Mouse (Mus musculus): ENCODE results near the gene Aamp. TPM values are rescaled to one million over a fixed set of nuclear protein-coding genes. Genes with fewer than 3 reads are reported as not detected.

Gene Aamp
- polyA plus RNA-seq, 1 experiment from 2014 or later: 231 TPM

DNA sequence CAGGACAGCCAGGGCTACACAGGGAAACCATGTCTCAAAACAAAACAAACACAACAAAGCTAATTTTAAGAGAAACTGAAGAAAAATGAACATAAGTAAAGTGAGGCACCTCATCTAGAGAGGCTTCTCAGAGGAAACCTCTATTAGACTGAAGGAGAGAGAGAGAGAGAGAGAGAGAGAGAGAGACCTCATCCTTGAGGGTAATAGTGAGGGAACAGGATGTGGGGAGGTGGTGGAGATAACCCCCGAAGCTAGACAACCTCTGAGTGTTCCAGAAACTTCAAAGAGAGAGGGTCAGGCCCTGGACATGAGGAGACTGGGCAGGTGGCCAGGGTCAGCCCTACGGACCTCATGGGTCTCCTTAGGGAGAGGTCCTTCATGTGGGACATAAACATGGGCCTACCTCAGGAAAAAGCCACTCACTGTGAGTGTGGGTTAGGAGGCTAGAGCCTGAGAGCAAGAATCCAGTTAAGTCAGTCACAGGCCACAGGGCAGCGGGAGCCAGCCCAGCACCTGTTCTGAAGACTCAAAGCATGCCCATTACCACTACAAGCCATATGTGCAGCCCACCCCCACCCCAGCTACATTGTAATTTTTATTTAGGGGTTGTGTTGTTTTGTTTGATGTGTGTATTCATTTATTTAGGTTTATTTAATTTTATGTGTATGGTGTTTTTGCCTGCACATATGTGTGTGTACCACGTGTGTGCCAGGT is 31.7 kb upstream of the Aamp start:
- Histone ChIP-seq H3K4me2 (ENCODE audit: low read length) (no peak overlapping the region), H3K9ac (ENCODE audit: low read length) (no peak overlapping the region), H3K9me3 (replicated peaks; ENCODE audit: control insufficient read depth, low read length) (no peaks in the 10 kb centered on the region), H3K36me3 (ENCODE audit: control insufficient read depth, insufficient read depth, low read length) (no peaks in the 10 kb centered on the region), H3K27ac (ENCODE audit: low read depth, low read length) (no peak overlapping the region), H3K27me3 (replicated peaks; ENCODE audit: control insufficient read depth, insufficient read depth, low read length) (no peaks in the 10 kb centered on the region), H3K4me1 (ENCODE audit: control insufficient read depth, insufficient read depth, low read length) (no peaks in the 10 kb centered on the region), H3K4me3 (ENCODE audit: low read depth, low read length) (no peak overlapping the region)
- DNase-seq (ENCODE audit: low spot score) (no peak), ATAC-seq (no peak)
- 88% methylated on average over 4 of the region's 4 CpGs for WGBS

DNA sequence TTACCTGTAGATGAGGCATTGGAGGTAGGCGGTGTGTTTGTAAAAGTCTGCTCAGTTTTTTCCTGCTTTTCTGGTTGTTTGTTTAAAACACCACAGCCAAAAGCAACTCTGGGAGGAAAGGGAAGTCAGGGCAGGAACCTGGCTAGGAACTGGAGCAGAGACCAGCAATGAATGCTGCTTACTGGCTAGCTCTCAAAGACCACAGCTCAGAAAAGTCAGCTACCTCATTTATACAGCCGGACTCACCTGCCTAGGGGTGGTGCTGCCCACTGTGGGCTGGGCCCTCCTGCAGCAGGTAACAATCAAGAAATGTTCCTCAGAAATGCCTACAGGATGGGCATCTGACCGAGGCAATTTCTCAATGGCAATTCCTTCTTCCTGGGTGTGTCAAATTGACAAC is 30.3 kb upstream of the Aamp start:
- ATAC-seq: no peak
- 90% methylated on average over 3 of the region's 3 CpGs for WGBS

DNA sequence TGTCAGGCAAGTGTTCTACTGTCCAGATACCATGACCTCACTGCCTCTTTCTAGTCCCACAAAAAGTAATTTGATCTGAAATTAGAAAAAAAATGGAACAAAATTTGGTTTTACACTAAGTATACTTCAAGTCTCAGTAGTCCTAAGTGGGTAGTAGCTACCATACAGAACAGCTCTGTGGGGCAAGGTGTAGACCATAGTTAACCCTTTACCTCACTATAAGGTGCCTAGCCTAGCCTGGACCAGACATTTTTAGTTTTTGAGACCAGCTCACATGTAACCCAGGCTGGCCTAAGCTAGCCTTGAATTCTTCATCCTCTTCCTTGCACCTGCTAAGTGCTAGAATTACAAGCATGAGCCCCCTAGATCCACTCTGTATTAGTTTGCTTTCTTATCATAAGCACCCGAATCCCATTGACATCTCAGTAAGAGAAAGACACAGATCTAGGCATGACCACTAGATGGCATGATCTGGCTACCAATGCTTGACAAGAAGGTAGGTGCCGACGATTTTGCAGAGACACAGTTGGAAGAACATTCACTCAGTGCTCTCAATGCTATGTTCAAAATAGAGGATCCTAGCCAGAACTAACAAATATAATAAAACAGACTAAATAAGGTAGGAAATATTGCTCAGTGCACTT is 28.6 kb upstream of the Aamp start:
- H3K27ac ChIP-seq (ENCODE audit: low read depth, low read length): no peak overlapping the region
- H3K4me3 ChIP-seq (ENCODE audit: low read depth, low read length): no peak overlapping the region
- no peaks in the 10 kb centered on the region for H3K36me3 ChIP-seq (ENCODE audit: control insufficient read depth, insufficient read depth, low read length)
- H3K4me2 ChIP-seq (ENCODE audit: low read length): no peak overlapping the region
- H3K27me3 ChIP-seq (replicated peaks; ENCODE audit: control insufficient read depth, insufficient read depth, low read length): no peaks in the 10 kb centered on the region
- WGBS: 6% methylated on average over 3 of the region's 3 CpGs
- no peaks in the 10 kb centered on the region for H3K4me1 ChIP-seq (ENCODE audit: control insufficient read depth, insufficient read depth, low read length)
- ATAC-seq (peak; percentile 60), DNase-seq (ENCODE audit: low spot score) (peak; percentile 94)
- no peak overlapping the region for H3K9ac ChIP-seq (ENCODE audit: low read length)
- no peaks in the 10 kb centered on the region for H3K9me3 ChIP-seq (replicated peaks; ENCODE audit: control insufficient read depth, low read length)

More for the DNA sequence above, 30.3 kb upstream of the Aamp start:
- no peak overlapping the region for H3K4me2 ChIP-seq (ENCODE audit: low read length)
- no peaks in the 10 kb centered on the region for H3K27me3 ChIP-seq (replicated peaks; ENCODE audit: control insufficient read depth, insufficient read depth, low read length)
- H3K4me1 ChIP-seq (ENCODE audit: control insufficient read depth, insufficient read depth, low read length): no peaks in the 10 kb centered on the region
- no peaks in the 10 kb centered on the region for H3K9me3 ChIP-seq (replicated peaks; ENCODE audit: control insufficient read depth, low read length)
- no peak for DNase-seq (ENCODE audit: low spot score)
- H3K27ac ChIP-seq (ENCODE audit: low read depth, low read length): no peak overlapping the region
- H3K9ac ChIP-seq (ENCODE audit: low read length): no peak overlapping the region
- no peaks in the 10 kb centered on the region for H3K36me3 ChIP-seq (ENCODE audit: control insufficient read depth, insufficient read depth, low read length)
- H3K4me3 ChIP-seq (ENCODE audit: low read depth, low read length): no peak overlapping the region

DNA sequence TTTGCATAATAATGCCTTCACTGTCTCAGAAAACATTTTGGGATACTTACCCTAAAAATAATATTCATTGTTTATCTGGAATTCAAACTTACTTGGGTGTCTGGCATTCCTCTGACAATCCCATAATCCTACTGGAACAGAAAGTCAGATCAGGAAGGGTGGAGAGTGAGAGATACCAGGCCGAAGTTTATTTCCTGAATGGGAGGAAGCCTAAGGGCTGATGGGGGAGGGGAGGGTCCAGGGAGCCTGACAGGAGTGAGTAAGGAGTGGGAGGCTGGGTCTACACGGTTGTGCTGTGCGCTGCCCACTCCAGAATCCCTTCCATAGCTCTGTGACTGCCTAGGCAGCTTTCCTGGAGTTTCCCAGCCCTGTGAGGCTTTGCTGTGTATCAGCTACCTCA is 25.2 kb upstream of the Aamp start:
- ATAC-seq: no peak
- Histone ChIP-seq H3K4me2 (ENCODE audit: low read length) (no peak overlapping the region), H3K4me3 (ENCODE audit: low read depth, low read length) (no peak overlapping the region), H3K27ac (ENCODE audit: low read depth, low read length) (no peak overlapping the region), H3K36me3 (ENCODE audit: control insufficient read depth, insufficient read depth, low read length) (no peaks in the 10 kb centered on the region), H3K27me3 (replicated peaks; ENCODE audit: control insufficient read depth, insufficient read depth, low read length) (no peaks in the 10 kb centered on the region), H3K9ac (ENCODE audit: low read length) (no peak overlapping the region), H3K9me3 (replicated peaks; ENCODE audit: control insufficient read depth, low read length) (no peaks in the 10 kb centered on the region), H3K4me1 (ENCODE audit: control insufficient read depth, insufficient read depth, low read length) (no peaks in the 10 kb centered on the region)
- DNase-seq (ENCODE audit: low spot score): no peak
- 52% methylated on average over 3 of the region's 3 CpGs for WGBS

DNA sequence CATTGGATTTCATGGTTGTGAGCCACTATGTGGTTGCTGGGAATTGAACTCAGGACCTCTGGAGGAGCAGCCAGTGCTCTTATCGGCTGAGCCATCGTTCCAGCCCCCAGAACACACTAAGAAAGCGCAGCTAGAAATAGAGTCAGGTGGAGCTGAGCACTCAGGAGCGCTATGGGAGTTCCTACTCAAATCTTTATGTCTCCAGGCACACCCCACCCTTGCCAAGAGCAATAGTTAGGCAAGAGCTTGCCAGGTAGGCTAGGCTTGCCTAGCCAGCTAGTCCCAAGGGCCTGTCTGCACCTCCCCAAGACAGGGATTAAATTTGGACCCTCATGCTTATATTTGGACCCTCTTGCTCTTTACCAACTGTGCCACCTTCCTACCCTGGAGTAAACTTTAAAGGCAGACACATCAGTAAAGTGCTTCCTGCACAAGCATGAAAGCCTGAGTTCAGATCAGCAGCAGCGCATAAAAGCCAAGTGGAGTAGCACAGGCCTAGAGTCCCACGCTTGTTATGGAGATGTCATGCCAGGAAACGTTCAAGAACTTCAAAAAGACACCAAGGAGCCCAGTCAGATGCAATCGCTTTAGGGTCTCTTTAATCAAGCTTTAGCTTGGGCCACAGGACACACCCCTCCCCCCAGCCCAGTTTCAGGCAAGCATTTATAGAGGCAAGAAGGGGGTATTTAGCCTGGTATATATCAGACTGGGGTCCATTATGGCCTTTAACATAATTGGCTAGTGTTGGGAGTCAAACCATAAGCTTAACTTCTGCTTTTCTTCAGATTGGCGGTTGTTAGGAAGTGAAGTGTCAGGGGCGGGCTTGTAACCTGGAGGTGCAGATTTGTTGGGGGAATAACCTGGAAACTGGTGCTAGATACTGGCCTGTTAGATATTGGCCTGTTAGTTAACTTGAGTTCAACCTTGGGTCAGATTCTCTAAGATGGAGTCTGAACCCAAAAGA is 23.7 kb upstream of the Aamp start:
- no peak overlapping the region for H3K4me2 ChIP-seq (ENCODE audit: low read length)

DNA sequence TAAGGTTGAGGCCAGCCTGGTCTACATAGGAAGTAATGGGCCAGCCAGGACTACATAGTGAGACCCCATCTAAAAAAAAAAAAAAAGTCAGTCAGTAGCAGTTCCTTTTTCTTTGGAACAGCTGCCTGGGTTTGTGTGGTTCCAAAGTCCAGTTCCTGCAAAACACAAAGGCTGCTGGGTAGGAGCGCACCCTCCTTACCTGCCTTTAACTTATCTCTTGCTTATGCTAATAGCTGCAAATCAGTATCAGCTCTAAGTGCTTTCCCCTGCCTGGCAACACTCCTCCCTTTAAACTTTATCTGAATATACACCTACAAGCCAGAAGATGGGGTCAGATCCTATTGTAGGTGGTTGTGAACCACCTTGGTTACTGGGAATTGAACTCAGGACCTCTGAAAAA is 22.6 kb upstream of the Aamp start:
- no peak for ATAC-seq
- Histone ChIP-seq H3K9ac (ENCODE audit: low read length) (no peak overlapping the region), H3K4me3 (ENCODE audit: low read depth, low read length) (no peak overlapping the region), H3K36me3 (ENCODE audit: control insufficient read depth, insufficient read depth, low read length) (no peaks in the 10 kb centered on the region), H3K27me3 (replicated peaks; ENCODE audit: control insufficient read depth, insufficient read depth, low read length) (peaks cover 10% of the 10 kb centered on the region), H3K4me2 (ENCODE audit: low read length) (no peak overlapping the region), H3K4me1 (ENCODE audit: control insufficient read depth, insufficient read depth, low read length) (peaks cover 9% of the 10 kb centered on the region), H3K9me3 (replicated peaks; ENCODE audit: control insufficient read depth, low read length) (no peaks in the 10 kb centered on the region), H3K27ac (ENCODE audit: low read depth, low read length) (no peak overlapping the region)
- DNase-seq (ENCODE audit: low spot score): no peak
- WGBS: 100% methylated on average over 1 of the region's 1 CpGs

More for the DNA sequence above, 23.7 kb upstream of the Aamp start:
- no peak for ATAC-seq
- Histone ChIP-seq H3K4me3 (ENCODE audit: low read depth, low read length) (no peak overlapping the region), H3K9me3 (replicated peaks; ENCODE audit: control insufficient read depth, low read length) (no peaks in the 10 kb centered on the region), H3K9ac (ENCODE audit: low read length) (no peak overlapping the region), H3K27me3 (replicated peaks; ENCODE audit: control insufficient read depth, insufficient read depth, low read length) (peaks cover 10% of the 10 kb centered on the region), H3K27ac (ENCODE audit: low read depth, low read length) (no peak overlapping the region), H3K4me1 (ENCODE audit: control insufficient read depth, insufficient read depth, low read length) (peaks cover 9% of the 10 kb centered on the region), H3K36me3 (ENCODE audit: control insufficient read depth, insufficient read depth, low read length) (no peaks in the 10 kb centered on the region)
- no peak for DNase-seq (ENCODE audit: low spot score)
- 84% methylated on average over 10 of the region's 10 CpGs for WGBS

DNA sequence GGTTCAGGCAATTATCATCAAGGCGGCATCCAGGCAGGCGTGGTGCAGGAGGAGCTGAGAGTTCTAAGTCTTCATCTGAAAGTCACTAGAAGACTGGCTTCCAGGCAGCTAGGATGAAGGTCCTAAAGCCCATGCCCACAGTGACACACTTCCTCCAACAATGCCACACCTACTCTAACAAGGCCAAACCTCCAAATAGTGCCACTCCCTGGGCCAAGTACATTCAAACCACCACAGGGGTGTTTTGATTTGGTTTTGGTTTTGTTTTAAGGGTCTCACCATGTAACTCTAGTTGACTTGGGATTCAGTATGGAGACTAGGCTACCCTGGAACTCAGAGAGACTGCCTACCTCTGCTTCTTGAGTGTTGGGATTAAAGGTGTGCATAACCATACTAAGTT is 21.0 kb upstream of the Aamp start, which contains the start of gene Tmbim1:
TSS of gene Tmbim1 (minus strand) at position 101 of the 400 bp plus-strand sequence.
- H3K4me2 ChIP-seq (ENCODE audit: low read length): peak within 1 kb of the TSS; percentile 75

DNA sequence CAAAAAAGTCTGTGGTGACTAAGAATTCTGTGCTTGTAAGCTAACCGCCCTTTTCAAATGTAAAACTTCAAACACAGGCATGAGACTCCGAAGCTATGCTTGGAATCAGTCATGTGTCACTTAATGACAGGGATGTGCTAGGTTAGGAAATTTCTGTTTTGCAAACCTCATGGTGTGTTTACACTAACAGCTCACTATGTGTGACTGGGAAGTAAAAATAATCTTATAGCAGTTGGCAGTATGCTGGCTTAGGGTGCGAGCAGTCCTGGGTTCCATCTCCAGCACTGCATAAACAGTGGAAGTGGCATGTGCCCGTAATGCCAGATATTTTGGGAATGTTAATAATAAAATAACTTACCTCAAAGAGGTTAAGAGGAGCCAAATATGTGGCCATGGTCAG is 20.4 kb upstream of the Aamp start:
- DNase-seq (ENCODE audit: low spot score) (no peak), ATAC-seq (no peak)
- no peaks in the 10 kb centered on the region for H3K9me3 ChIP-seq (replicated peaks; ENCODE audit: control insufficient read depth, low read length)
- H3K36me3 ChIP-seq (ENCODE audit: control insufficient read depth, insufficient read depth, low read length): 0 out of 2 replicates have a peak, but pooled peaks cover 2% of the 10 kb centered on the region
- no peak overlapping the region for H3K27ac ChIP-seq (ENCODE audit: low read depth, low read length)
- 73% methylated on average over 4 of the region's 4 CpGs for WGBS
- peaks cover 10% of the 10 kb centered on the region for H3K27me3 ChIP-seq (replicated peaks; ENCODE audit: control insufficient read depth, insufficient read depth, low read length)
- H3K4me2 ChIP-seq (ENCODE audit: low read length): no peak overlapping the region
- no peak overlapping the region for H3K4me3 ChIP-seq (ENCODE audit: low read depth, low read length)
- H3K4me1 ChIP-seq (ENCODE audit: control insufficient read depth, insufficient read depth, low read length): peaks cover 9% of the 10 kb centered on the region
- no peak overlapping the region for H3K9ac ChIP-seq (ENCODE audit: low read length)

More for the DNA sequence above, 21.0 kb upstream of the Aamp start, which contains the start of gene Tmbim1:
- Histone ChIP-seq H3K27me3 (replicated peaks; ENCODE audit: control insufficient read depth, insufficient read depth, low read length) (peaks cover 10% of the 10 kb centered on the region), H3K36me3 (ENCODE audit: control insufficient read depth, insufficient read depth, low read length) (0 out of 2 replicates have a peak, but pooled peaks cover 2% of the 10 kb centered on the region), H3K9me3 (replicated peaks; ENCODE audit: control insufficient read depth, low read length) (no peaks in the 10 kb centered on the region), H3K9ac (ENCODE audit: low read length) (no peak within 1 kb of the TSS), H3K4me3 (ENCODE audit: low read depth, low read length) (no peak within 1 kb of the TSS), H3K27ac (ENCODE audit: low read depth, low read length) (no peak within 1 kb of the TSS), H3K4me1 (ENCODE audit: control insufficient read depth, insufficient read depth, low read length) (peaks cover 9% of the 10 kb centered on the region)
- ATAC-seq (no peak), DNase-seq (ENCODE audit: low spot score) (no peak)
- WGBS: 92% methylated on average over 2 of the region's 2 CpGs

Data from forebrain, embryonic 14.5 days (tissue).